16 mouse cellular contexts compared by ENCODE assay signal in the genomic region with DNA sequence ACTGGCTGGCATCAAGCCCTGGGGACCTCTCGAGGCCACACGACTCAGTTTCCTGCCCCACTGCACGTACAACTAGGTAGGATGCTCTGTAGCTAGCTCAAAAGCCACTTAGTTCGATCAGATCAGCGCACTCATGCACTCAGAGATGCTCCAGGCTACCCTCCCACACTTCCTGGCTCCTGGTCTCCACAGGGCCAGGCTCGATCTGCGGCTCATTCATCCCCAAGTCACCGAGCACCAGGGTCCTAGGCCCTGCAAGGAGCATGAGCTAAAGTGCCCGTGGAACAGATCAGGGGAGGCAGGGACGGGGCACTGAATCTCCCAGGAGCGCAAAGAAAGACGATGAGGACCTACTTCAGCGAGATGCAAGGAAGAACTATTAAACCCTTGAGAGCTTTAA. TPM values are rescaled to one million over a fixed set of nuclear protein-coding genes. Genes with fewer than 3 reads are reported as not detected.
"Had no signal": no experiment of that assay in that cellular context is flagged by ENCODE, and none has a peak within 500 bp of the region (broad histone marks: within the 10 kb centered on the region; RNA-seq: fewer than 3 reads in every experiment).

No protein-coding gene starts in this region.

- H3K9me3 ChIP-seq: neural tube, embryonic 13.5 days; neural tube, embryonic 15.5 days; stomach, embryonic 15.5 days had no signal

- H3K4me1 ChIP-seq: neural tube, embryonic 13.5 days; stomach, embryonic 15.5 days had no signal

- H3K4me3 ChIP-seq: neural tube, embryonic 13.5 days; neural tube, embryonic 15.5 days; stomach, embryonic 15.5 days had no signal

- H3K36me3 ChIP-seq: neural tube, embryonic 13.5 days; neural tube, embryonic 15.5 days; stomach, embryonic 15.5 days had no signal

- H3K27me3 ChIP-seq: neural tube, embryonic 13.5 days; neural tube, embryonic 15.5 days; stomach, embryonic 15.5 days had no signal

- DNase-seq: retina, postnatal 1 day; right cerebral cortex, adult 18-20 months; right cerebral cortex, postnatal 14 days; right cerebral cortex, postnatal 25 days; right cerebral cortex, postnatal 4 days; spleen, adult 18-20 months; thymus, adult 18-20 months; thymus, adult 2 months; thymus, postnatal 14 days; thymus, postnatal 25 days; thymus, postnatal 36 days; thymus, postnatal 4 days had no signal

RNA-seq across cellular contexts. Expression of gene Tmprss4, which starts 55.2 kb away (rescaled TPM):
- polyA plus RNA-seq: neural tube, embryonic 13.5 days; neural tube, embryonic 14.5 days; neural tube, embryonic 15.5 days had no signal

RNA-seq across cellular contexts. Expression of gene Tmprss13, which starts 59.8 kb away (rescaled TPM):
- polyA plus RNA-seq: neural tube, embryonic 13.5 days had no signal
